Mouse (Mus musculus) liver, postnatal 0 days (tissue): ENCODE data around the gene Mki67.

Experiments
- CTCF ChIP-seq: sonication (generic); IDR thresholded peaks from 2 replicates; pipeline ENCODE4 v1.5.1; 2016; ENCODE audit warnings: antibody characterized with exemption, low read depth
- EP300 ChIP-seq: IDR thresholded peaks from 2 replicates; pipeline ENCODE4 v1.6.1; 2016; ENCODE audit warnings: antibody characterized with exemption, low read depth, mild to moderate bottlenecking

DNA sequence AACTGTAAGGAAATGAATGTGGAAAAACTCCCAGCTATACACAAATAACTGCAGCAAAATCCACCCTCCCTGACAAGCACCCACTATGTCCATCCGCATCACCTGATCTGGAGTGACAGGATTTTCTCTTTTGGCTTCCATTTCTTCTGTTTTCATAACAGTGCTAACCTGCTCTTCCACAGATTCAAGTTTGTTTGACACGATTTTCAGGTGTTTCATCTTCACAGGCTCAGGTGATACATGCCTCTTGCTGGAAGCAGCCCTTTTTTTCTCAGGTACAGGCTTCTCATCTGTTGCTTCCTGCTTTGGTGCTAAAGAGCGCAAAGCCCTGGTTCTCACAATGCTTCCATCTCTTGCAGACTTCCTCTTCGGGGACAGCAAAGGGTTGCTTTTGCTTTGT, 22.0 kb downstream of the Mki67 start:
- TF ChIP-seq CTCF (no peak), EP300 (no peak)
